Mouse (Mus musculus): ENCODE data around the gene Plscr2.

Plscr2 gene

GRCm38 (mm10) chr9:92275486-92276207 lies at the start of gene Plscr2:
Gene Plscr2, plus strand, starts transcription at chr9:92275602.
- in situ Hi-C loops (cut with MboI, MseI) = no loop called here

- in situ Hi-C loops (cut with MboI, MseI) = loop anchor here (10.0 kb wide), 1 partner anchor 239 kb away; no protein-coding TSS in a partner anchor
Measured at GRCm38 (mm10) chr9:92226127-92226655, 49.2 kb upstream of the Plscr2 start.

- in situ Hi-C loops (cut with MboI, MseI) = loop anchor here (10.0 kb wide), 1 partner anchor 238 kb away; no protein-coding TSS in a partner anchor
Measured at GRCm38 (mm10) chr9:92226795-92227194, 48.6 kb upstream of the Plscr2 start.

GRCm38 (mm10) chr9:92228867-92229832 lies 46.3 kb upstream of the Plscr2 start:
- in situ Hi-C loops (cut with MboI, MseI) = loop anchor here (10.0 kb wide), 1 partner anchor 236 kb away; no protein-coding TSS in a partner anchor

- in situ Hi-C loops (cut with MboI, MseI) = loop anchor here (10.0 kb wide), 1 partner anchor 235 kb away; no protein-coding TSS in a partner anchor
Measured at GRCm38 (mm10) chr9:92229833-92230205, 45.6 kb upstream of the Plscr2 start.

- in situ Hi-C loops (cut with MboI, MseI) = no loop called here
Measured at GRCm38 (mm10) chr9:92234901-92235458, 40.4 kb upstream of the Plscr2 start.

- in situ Hi-C loops (cut with MboI, MseI) = no loop called here
Measured at GRCm38 (mm10) chr9:92248773-92249446, 26.5 kb upstream of the Plscr2 start.

- in situ Hi-C loops (cut with MboI, MseI) = no loop called here
Measured at GRCm38 (mm10) chr9:92249447-92249852, 26.0 kb upstream of the Plscr2 start, which contains the start of gene Plscr1. Gene Plscr1, plus strand, starts transcription at chr9:92249750.

- in situ Hi-C loops (cut with MboI, MseI) = no loop called here
Measured at GRCm38 (mm10) chr9:92249987-92250772, 25.2 kb upstream of the Plscr2 start.

- in situ Hi-C loops (cut with MboI, MseI) = no loop called here
Measured at GRCm38 (mm10) chr9:92252718-92253117, 22.7 kb upstream of the Plscr2 start.

GRCm38 (mm10) chr9:92253585-92254321 lies 21.6 kb upstream of the Plscr2 start:
- in situ Hi-C loops (cut with MboI, MseI) = no loop called here

- in situ Hi-C loops (cut with MboI, MseI) = no loop called here
Measured at GRCm38 (mm10) chr9:92260481-92261159, 14.8 kb upstream of the Plscr2 start.

- in situ Hi-C loops (cut with MboI, MseI) = no loop called here
Measured at GRCm38 (mm10) chr9:92265719-92266118, 9.7 kb upstream of the Plscr2 start.

- in situ Hi-C loops (cut with MboI, MseI) = no loop called here
Measured at GRCm38 (mm10) chr9:92266558-92267171, 8.7 kb upstream of the Plscr2 start.

GRCm38 (mm10) chr9:92267732-92268131 lies 7.7 kb upstream of the Plscr2 start:
- in situ Hi-C loops (cut with MboI, MseI) = no loop called here

- in situ Hi-C loops (cut with MboI, MseI) = no loop called here
Measured at GRCm38 (mm10) chr9:92269829-92270404, 5.5 kb upstream of the Plscr2 start.

- in situ Hi-C loops (cut with MboI, MseI) = no loop called here
Measured at GRCm38 (mm10) chr9:92270927-92271326, 4.5 kb upstream of the Plscr2 start.

- in situ Hi-C loops (cut with MboI, MseI) = no loop called here
Measured at GRCm38 (mm10) chr9:92272650-92273049, 2.8 kb upstream of the Plscr2 start.
